In genomic region chr3:80802596-80803081, GRCm38 (mm10) we compare ENCODE assay signal across 8 mouse cellular contexts. TPM values are rescaled to one million over a fixed set of nuclear protein-coding genes. Genes with fewer than 3 reads are reported as not detected.
DNase-seq lines count a peak whose midpoint lies in the region; ATAC-seq and TF ChIP-seq lines count a peak whose summit lies in the region.

TSS of gene Gria2 (minus strand) at chr3:80802835.

- H3K4me2 ChIP-seq in midbrain, postnatal 0 days (ENCODE audit: low read depth, low read length, poor library complexity, severe bottlenecking), result peak within 1 kb of the TSS; percentile 70

- no peaks in the 10 kb centered on the region for H3K36me3 ChIP-seq in midbrain, postnatal 0 days (ENCODE audit: insufficient read depth, low read length)

- intact Hi-C loops in left cerebral cortex, postnatal 36 days (cut with DNase I), result loop anchor here (5.0 to 10.0 kb wide), 7 partner anchors 80 to 982 kb away; partner anchors contain the start of genes Fam198b, Glrb, Pdgfc and Tmem144

- no peaks in the 10 kb centered on the region for H3K27me3 ChIP-seq in midbrain, postnatal 0 days (ENCODE audit: insufficient read depth, low read length)

- DNase-seq in CD4-positive, CD25-positive, alpha-beta regulatory T cell, adult 2 months (ENCODE audit: low read depth, low spot score), result peak; percentile 1
- peak; percentile 9 for DNase-seq in gonadal fat pad, adult 2 months (ENCODE audit: low read depth)
- DNase-seq in kidney, adult 11 months, result peak; percentile 12
- DNase-seq in left cerebral cortex, postnatal 36 days (ENCODE audit: low spot score in 2 of 2), result peak; percentile 90 to 92
- DNase-seq in midbrain, postnatal 0 days (ENCODE audit: low spot score), result peak; percentile 93
- DNase-seq in telencephalon, adult 2 months (ENCODE audit: low read depth, low spot score), result peak; percentile 81

- ATAC-seq in CD4-positive, CD25-positive, alpha-beta regulatory T cell, adult 4 months, result no peak
- peak; percentile 94 for ATAC-seq in midbrain, postnatal 0 days (ENCODE audit: low FRiP score)

- H3K4me1 ChIP-seq in cortical plate, adult 2 months (ENCODE audit: control insufficient read depth, insufficient read depth, low read length), result no peaks in the 10 kb centered on the region
- H3K4me1 ChIP-seq in midbrain, postnatal 0 days (ENCODE audit: insufficient read depth, low read length), result no peaks in the 10 kb centered on the region

- WGBS in midbrain, postnatal 0 days, result 0% methylated on average over 30 of the region's 35 CpGs

- peak within 1 kb of the TSS; percentile 91 for H3K9ac ChIP-seq in midbrain, postnatal 0 days (replicated peaks; ENCODE audit: low read length, poor library complexity, severe bottlenecking)

- peak; percentile 89 for TF ChIP-seq POLR2A in cortical plate, adult 2 months (IDR thresholded peaks at IDR 0.05; ENCODE audit: extremely low read depth, insufficient read depth, low read length)

- peak within 1 kb of the TSS; percentile 93 for H3K27ac ChIP-seq in cortical plate, adult 2 months (ENCODE audit: insufficient read depth, low read length)
- peak within 1 kb of the TSS; percentile 91 for H3K27ac ChIP-seq in midbrain, postnatal 0 days (ENCODE audit: low read depth, low read length)

- no peaks in the 10 kb centered on the region for H3K9me3 ChIP-seq in midbrain, postnatal 0 days (ENCODE audit: low read length)

- H3K4me3 ChIP-seq in cortical plate, adult 2 months (ENCODE audit: insufficient read depth, low read length), result peak within 1 kb of the TSS; percentile 95
- H3K4me3 ChIP-seq in midbrain, postnatal 0 days (ENCODE audit: low read depth, low read length), result peak within 1 kb of the TSS; percentile 84

- no peak for TF ChIP-seq CTCF in cortical plate, adult 2 months (IDR thresholded peaks at IDR 0.05; ENCODE audit: extremely low read depth, insufficient read depth, low read length)
- no peak for TF ChIP-seq CTCF in midbrain, postnatal 0 days (IDR thresholded peaks at IDR 0.05)

RNA-seq across cellular contexts. Expression of gene Gria2, which starts in this region (rescaled TPM):
- polyA plus RNA-seq in CD4-positive, CD25-positive, alpha-beta regulatory T cell, adult 4 months (2017; shearing (Covaris generic)), result not detected
- 232 and 271 TPM in 2 replicates for polyA plus RNA-seq in cortical plate, adult 2 months (2012; rRNA removed)
- 4.3 and 4.8 TPM in 2 replicates for polyA plus RNA-seq in gonadal fat pad, adult 2 months (2012; rRNA removed)
- total RNA-seq in left cerebral cortex, postnatal 36 days (2021), result 100 to 1,000 TPM; 440 to 563 TPM
- 195 and 220 TPM in 2 replicates for total RNA-seq in midbrain, postnatal 0 days (2014; rRNA removed)
- 192 and 207 TPM in 2 replicates for polyA plus RNA-seq in midbrain, postnatal 0 days (2015; fragmentation: Nextera tagmentation; extraction: Ambion mirVana)

Comparison
In these comparisons a context has a peak if more than half of its experiments do, and no peak if none do; other contexts are left out.
1. RNA of gene Gria2 (polyA plus RNA-seq): 232 to 271 TPM in cortical plate, adult 2 months and 192 to 207 TPM in midbrain, postnatal 0 days; 4.3 to 4.8 TPM in gonadal fat pad, adult 2 months and not detected in CD4-positive, CD25-positive, alpha-beta regulatory T cell, adult 4 months; every median in the first group is over 10 times any median in the second.
2. DNase-seq: peak in every context shown above with its lines; median percentile 93 in midbrain, postnatal 0 days; 91 in left cerebral cortex, postnatal 36 days; 81 in telencephalon, adult 2 months; 12 in kidney, adult 11 months; 9 in gonadal fat pad, adult 2 months; 1 in CD4-positive, CD25-positive, alpha-beta regulatory T cell, adult 2 months.